Mouse (Mus musculus) CH12F3 (cell line): ENCODE measurements at regions not wholly inside any gene's neighbourhood (a gene's known extent, or its start where the extent isn't known, plus 50 kb on each side); places are given as distances from the start of the nearest gene placed in this dataset.

Source experiments
- in situ Hi-C: fragments of 300-500 bp; cut with MboI; formaldehyde crosslinking; loops from 2 replicates; pipeline ENCODE4 v1.14.3; 2020; ENCODE audit warnings: low sequenced_read_pairs

- in situ Hi-C loops, result no loop called here
Measured at GRCm38 (mm10) chr6:50960341-50960740, 306.1 kb upstream of the Npvf start.

- in situ Hi-C loops, result no loop called here
Measured at GRCm38 (mm10) chr6:50961592-50961991, 307.4 kb upstream of the Npvf start.

GRCm38 (mm10) chr6:50968546-50968945 is 314.3 kb upstream of the Npvf start:
- in situ Hi-C loops, result no loop called here

GRCm38 (mm10) chr6:50969341-50969740 is 315.1 kb upstream of the Npvf start:
- in situ Hi-C loops, result no loop called here

- in situ Hi-C loops, result no loop called here
Measured at GRCm38 (mm10) chr6:50969997-50970396, 315.8 kb upstream of the Npvf start.

- in situ Hi-C loops, result no loop called here
Measured at GRCm38 (mm10) chr6:50970770-50971169, 316.5 kb upstream of the Npvf start.

GRCm38 (mm10) chr6:50972268-50972667 is 318.0 kb upstream of the Npvf start:
- in situ Hi-C loops, result no loop called here

GRCm38 (mm10) chr6:50973231-50973654 is 319.0 kb upstream of the Npvf start:
- in situ Hi-C loops, result no loop called here

GRCm38 (mm10) chr6:50973815-50974214 is 319.6 kb upstream of the Npvf start:
- in situ Hi-C loops, result no loop called here

- in situ Hi-C loops, result no loop called here
Measured at GRCm38 (mm10) chr6:50974961-50975360, 320.7 kb upstream of the Npvf start.

- in situ Hi-C loops, result no loop called here
Measured at GRCm38 (mm10) chr6:50976973-50977372, 322.7 kb upstream of the Npvf start.

- in situ Hi-C loops, result no loop called here
Measured at GRCm38 (mm10) chr6:50977381-50977780, 323.1 kb upstream of the Npvf start.

GRCm38 (mm10) chr6:50978016-50978415 is 323.8 kb upstream of the Npvf start:
- in situ Hi-C loops, result no loop called here

- in situ Hi-C loops, result no loop called here
Measured at GRCm38 (mm10) chr6:50978571-50978970, 324.3 kb upstream of the Npvf start.

GRCm38 (mm10) chr6:50979764-50980163 is 325.5 kb upstream of the Npvf start:
- in situ Hi-C loops, result no loop called here

GRCm38 (mm10) chr6:50980311-50980710 is 326.1 kb upstream of the Npvf start:
- in situ Hi-C loops, result no loop called here

- in situ Hi-C loops, result no loop called here
Measured at GRCm38 (mm10) chr6:50981702-50982309, 327.6 kb upstream of the Npvf start.

- in situ Hi-C loops, result no loop called here
Measured at GRCm38 (mm10) chr6:50982856-50983255, 328.6 kb upstream of the Npvf start.

- in situ Hi-C loops, result no loop called here
Measured at GRCm38 (mm10) chr6:50983511-50984099, 329.4 kb upstream of the Npvf start.

GRCm38 (mm10) chr6:50984157-50984905 is 330.1 kb upstream of the Npvf start:
- in situ Hi-C loops, result no loop called here

GRCm38 (mm10) chr6:50986270-50986924 is 332.2 kb upstream of the Npvf start:
- in situ Hi-C loops, result no loop called here

- in situ Hi-C loops, result no loop called here
Measured at GRCm38 (mm10) chr6:50988561-50988960, 334.3 kb upstream of the Npvf start.
